Mouse (Mus musculus) right cerebral cortex, postnatal 36 days (tissue): ENCODE measurements around the gene Sult1c2.
A peak's percentile ranks its signal among the peaks of the same experiment; 100 is the strongest.
"Not testable (repeated sequence)": the region's sequence is repeated elsewhere in the genome, so short reads cannot be mapped to it uniquely, and the experiment has no call there.

Experiments
- DNase-seq, 2 experiments: peaks; one replicate each; pipeline ENCODE4 v3.0.0; 2022; ENCODE audit warnings: low spot score in 2 of 2, mixed read lengths in 1 of 2

The Sult1c2 gene

DNA sequence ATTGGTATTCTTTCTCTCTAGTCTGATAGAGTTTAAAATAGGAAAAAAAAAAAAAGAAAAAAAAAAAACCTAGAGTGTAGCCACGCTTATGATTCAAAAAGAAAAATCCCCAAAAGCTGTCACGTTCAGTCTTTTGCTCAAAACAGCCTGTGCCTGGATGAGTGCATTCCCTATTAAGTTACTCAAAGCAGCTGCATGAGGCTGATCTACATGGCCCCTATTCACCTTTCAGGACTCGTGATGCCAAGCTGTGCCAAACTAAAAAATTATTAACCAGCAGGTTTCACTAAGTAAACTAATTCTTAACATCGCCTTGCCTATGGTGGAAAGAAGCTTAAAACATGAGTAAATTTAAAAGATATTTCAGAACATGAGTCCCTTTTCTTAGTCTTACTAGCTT lies at the start of gene Sult1c2:
TSS of gene Sult1c2 (minus strand) at position 134 of the 400 bp plus-strand sequence.
- DNase-seq: no peak

DNA sequence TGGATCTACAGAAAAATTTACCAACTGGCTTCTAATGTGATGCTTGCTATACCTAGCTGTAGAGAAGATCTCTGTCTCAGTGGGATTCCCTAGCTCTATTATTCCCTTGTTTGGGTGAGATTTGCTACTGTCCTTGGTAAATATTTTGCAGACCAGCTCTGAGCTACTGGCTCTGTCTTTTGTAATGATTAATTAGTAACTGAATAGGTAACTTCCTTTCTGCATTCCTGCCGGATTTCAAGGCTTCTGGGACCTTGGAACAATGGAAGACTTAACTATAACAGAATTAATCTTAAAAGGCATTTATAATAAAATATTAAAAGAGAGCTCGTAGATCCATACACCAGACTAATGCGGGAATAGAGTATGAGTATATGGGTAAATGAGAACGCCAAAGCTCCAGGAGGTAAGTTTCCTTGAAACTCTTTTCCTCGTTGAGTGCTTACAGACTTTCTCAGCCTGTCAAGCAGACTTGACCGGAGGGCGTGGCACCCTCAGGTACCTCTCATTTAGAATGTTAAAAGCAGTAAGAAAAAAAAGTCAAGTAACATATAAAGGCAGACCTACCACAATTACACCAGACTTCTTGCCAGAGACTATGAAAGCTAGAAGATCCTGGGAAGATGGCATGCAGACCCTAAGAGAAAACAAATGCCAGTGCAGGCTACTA lies 33.0 kb upstream of the Sult1c2 start:
- DNase-seq: not testable (repeated sequence)

DNA sequence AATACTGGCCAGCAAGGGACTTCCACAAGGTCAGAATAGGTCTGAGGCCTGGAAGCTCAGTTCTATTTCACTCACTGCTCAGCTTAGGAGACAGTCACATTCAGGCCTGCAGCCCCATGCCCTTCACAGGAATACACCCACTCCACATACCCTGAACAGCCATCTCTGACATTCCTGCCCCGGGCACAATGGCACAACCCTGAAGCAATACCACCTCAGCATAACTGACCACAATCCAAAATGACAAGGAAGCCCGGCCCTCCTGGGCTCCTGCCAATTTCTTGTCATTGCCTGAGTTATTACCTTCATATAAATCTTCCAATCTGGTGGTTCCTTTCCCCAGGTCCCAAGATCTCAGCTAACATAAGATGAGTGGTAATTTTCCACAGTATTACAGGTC lies 28.3 kb upstream of the Sult1c2 start:
- DNase-seq: no peak

DNA sequence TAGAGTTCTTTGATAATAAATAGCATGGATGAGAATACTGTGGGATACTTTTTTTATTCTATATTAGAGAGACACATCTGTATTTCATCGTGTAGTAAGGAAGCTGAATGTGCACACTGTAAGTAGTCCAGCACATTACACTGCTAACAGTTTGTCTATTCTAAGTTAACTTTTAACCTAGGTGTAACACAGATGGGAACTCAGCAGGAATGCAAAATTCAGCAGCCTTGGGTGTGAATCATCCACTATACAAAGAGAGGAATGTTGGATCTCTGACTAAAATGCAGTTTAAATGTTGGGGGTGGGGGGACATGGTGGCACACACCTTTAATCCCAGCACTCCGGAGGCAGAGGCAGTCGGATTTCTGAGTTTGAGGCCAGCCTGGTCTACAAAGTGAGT lies 26.1 kb upstream of the Sult1c2 start:
- no peak for DNase-seq

DNA sequence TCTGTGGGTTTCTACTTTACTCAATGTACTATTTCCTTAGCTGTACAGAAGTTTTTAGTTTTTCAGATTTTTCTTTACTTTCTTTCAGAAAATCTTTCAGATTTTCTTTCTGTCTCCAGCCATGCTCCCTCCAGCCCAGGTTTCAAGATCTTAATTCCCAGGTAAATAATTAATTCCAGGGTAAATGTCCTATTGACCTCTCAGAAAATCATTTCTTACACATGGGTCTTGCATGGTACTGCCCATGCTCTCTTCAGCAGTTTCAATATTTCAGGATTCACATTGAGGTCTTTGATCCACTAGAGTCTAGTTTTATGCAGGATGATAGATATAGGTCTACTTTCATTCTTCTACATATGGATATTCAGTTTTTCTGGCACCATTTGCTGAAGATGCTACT lies 23.8 kb upstream of the Sult1c2 start:
- no peak for DNase-seq

DNA sequence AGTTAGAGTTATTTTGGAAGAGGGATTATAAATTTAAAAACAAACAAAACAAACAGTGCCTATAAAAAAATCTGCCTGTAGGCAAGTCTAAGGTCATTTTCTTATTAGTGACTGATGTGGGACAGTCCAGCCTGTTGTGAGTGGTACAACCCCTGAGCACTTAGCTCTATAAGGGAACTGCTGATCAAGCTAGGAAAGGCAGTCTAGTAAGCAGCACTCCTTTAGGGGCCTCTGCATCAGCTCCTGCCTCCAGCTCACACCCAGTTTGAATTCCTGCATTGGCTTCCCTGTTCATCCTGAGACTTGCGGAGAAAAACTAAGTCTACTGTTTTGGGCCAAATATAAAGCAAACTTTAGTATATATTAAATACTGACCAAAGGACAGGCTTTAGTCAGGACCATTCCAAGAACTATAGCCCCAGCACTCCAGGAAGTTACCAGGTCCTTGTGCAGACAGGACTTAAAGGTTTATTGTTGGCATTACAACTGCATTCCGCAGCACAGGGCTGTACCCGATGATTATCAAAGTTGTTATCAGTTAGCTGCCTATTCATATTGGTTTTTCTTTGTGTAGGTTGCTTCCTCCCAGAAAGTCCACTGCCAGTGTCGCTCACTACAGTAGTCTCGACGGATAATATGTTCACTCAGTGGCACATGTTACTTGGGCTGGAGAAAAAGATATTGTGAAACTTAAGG lies 19.3 kb upstream of the Sult1c2 start:
- no peak for DNase-seq

DNA sequence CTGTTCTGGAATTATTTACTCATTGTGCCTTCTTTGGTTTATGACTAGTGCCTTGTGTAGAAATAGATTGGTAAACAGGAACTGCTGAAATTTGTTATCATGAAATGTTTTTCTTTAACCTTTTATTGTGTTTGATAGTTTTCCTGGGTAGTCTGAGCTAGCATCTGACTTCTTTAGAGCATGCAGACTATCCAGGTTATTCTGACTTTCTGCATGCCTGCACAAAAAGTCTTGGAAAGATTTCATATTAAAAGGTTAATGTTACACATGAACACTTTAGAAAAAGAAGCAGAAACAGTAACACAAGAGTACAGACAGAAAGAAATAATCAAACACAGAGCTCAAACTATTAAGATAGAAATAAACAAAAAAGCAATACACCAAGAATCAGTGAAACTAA lies 14.4 kb upstream of the Sult1c2 start:
- DNase-seq: no peak

DNA sequence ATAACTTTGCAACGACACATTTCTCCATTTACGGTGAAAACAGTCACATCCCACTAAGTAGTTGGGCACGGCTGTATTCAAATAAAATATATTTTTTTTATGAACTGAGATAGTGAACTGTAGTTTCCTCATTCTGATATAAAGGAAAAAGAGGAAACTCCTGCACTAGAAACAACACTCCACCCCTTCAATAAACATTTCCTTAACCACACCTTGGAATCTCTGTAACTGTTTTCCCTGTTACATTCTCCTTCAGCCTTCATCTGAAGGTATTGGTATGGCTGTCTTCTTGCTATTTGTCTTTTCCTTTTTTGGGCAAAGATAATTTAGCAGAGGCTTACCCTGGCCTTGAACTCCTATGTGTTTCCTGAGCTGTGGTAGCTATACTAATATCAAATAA lies 8.9 kb upstream of the Sult1c2 start:
- no peak for DNase-seq

DNA sequence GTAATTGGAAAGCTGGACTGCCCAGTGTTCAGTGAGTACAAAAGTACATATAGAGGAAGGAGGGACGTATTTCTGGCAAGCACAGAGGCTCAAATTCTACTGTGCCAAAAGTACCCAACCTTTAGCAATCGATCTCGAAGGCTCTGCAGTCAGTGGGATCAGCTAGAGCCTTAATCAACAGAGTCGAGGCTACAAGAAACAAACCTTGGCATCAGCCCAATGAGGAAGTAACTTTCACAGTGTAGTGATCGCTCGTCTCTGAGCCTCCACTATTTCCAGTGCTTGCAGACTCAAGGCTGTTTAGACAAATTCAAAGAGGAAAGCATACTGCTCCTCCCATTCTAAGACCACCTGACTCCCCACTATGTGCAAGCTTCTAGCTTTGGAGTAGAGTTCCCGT lies 343 bp downstream of the Sult1c2 start:
- no peak for DNase-seq

DNA sequence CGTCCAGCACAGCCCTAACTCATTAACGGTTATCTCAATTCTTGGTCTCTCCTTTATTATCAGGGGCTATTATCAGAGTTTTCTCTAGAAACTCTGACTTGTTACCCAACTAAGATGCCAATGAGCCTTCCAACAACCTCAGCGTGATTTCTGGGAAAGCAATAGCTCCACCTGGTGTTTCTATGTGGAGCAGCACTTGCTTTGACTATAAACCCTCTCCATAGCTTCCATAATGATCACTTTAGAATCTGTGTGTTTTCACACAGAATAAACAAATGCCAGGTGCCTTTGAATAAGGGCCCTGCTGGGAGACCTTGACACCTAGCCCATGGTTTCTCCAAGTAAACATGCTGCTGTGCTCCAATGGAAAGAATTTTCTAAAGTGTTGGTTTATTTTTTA lies 12.8 kb downstream of the Sult1c2 start:
- DNase-seq: peak in 1 of 2 experiments; percentile 2

DNA sequence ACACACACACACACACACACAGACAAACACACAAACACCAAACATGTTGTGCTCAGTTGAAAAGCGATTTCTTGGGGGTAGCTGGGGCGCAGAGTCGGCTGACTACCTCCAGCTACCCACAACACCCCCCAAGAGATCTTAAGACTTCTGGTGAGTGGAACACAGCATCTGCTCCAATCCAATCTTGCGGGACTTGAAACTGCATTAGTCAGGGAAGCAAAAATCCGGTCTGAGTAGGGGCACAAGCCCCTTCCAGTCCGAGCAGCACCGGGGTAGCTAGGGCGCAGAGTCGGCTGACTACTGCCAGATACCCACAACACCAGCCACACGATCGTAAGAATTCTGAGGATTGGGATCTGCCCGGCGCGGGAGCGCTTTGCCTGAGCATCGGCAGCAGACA lies 42.2 kb downstream of the Sult1c2 start:
- not testable (repeated sequence) for DNase-seq

DNA sequence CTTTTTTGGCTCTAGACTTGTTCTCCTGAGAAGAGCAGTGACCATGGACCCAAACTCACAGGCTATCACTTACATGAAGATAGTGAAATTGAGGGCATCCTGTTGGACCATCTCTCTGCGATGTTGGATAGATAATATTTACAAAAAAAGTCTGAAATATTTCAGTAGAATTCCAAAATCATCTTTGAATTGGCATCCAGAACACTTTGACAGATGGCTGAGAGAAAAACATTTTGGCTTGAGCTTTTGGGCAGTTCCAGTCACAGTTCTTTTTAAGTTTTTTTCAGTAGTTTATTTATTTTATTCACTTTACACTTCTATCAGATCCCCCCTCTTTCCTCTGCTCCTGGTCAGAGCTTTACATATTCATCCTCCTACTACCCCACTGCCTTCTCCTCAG lies 62.8 kb downstream of the Sult1c2 start:
- DNase-seq: no peak
